In the genomic region with DNA sequence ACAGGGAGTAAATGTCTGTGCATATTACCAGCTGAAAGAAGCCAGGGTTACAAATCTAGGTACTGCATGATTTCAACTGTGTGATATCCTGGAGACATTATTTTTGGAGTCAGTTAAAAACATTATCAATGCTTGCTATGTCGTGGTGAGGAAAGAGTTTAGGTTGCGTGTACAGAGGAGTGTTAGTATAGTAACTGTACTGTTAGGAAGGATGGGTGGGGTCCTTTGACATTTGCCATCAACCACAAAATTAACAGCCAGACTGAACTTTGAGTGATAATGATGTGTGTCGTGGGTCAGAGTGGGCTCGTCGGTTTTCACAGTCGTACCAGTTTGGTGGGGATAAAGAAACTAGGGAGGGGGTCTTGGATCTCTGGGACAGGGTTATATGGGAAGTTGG, we compare ENCODE assay signal across 20 mouse cellular contexts.
"Had no signal": no experiment of that assay in that cellular context is flagged by ENCODE, and none has a peak within 500 bp of the region (broad histone marks: within the 10 kb centered on the region; RNA-seq: fewer than 3 reads in every experiment).

No protein-coding gene starts in this region.

- H3K9ac ChIP-seq: liver, embryonic 14.5 days; liver, postnatal 0 days; lung, embryonic 14.5 days; midbrain, embryonic 12.5 days; midbrain, embryonic 15.5 days; neural tube, embryonic 12.5 days; neural tube, embryonic 15.5 days; stomach, embryonic 15.5 days had no signal

- H3K4me2 ChIP-seq: lung, embryonic 14.5 days; midbrain, embryonic 12.5 days; midbrain, embryonic 15.5 days; neural tube, embryonic 12.5 days; neural tube, embryonic 15.5 days; stomach, embryonic 15.5 days had no signal

- H3K9me3 ChIP-seq: midbrain, embryonic 12.5 days; midbrain, embryonic 15.5 days; neural tube, embryonic 12.5 days; neural tube, embryonic 15.5 days; stomach, embryonic 15.5 days had no signal

- DNase-seq: kidney, adult 18-20 months; kidney, adult 9 months; kidney, postnatal 14 days; layer of hippocampus, postnatal 36 days; liver, postnatal 0 days; lung, embryonic 14.5 days; lung, postnatal 36 days; right cerebral cortex, postnatal 25 days; spleen, adult 18-20 months; thymus, postnatal 25 days had no signal

- H3K4me1 ChIP-seq: stomach, embryonic 15.5 days had no signal

- H3K27ac ChIP-seq: left cerebral cortex, adult 2 months; liver, embryonic 14.5 days; midbrain, embryonic 12.5 days; midbrain, embryonic 15.5 days; neural tube, embryonic 12.5 days; neural tube, embryonic 15.5 days; stomach, embryonic 15.5 days had no signal

- H3K4me3 ChIP-seq: layer of hippocampus, adult 2 months; left cerebral cortex, adult 2 months; midbrain, embryonic 12.5 days; midbrain, embryonic 15.5 days; neural tube, embryonic 12.5 days; neural tube, embryonic 15.5 days; stomach, embryonic 15.5 days had no signal

- ATAC-seq: intestine, embryonic 16.5 days; liver, postnatal 0 days; lung, postnatal 0 days; midbrain, embryonic 15.5 days had no signal

- H3K27me3 ChIP-seq: midbrain, embryonic 12.5 days; midbrain, embryonic 15.5 days; neural tube, embryonic 12.5 days; neural tube, embryonic 15.5 days; stomach, embryonic 15.5 days had no signal

- H3K36me3 ChIP-seq: midbrain, embryonic 12.5 days; midbrain, embryonic 15.5 days; neural tube, embryonic 12.5 days; neural tube, embryonic 15.5 days; stomach, embryonic 15.5 days had no signal
